Mouse (Mus musculus) C2C12 (cell line): ENCODE measurements around the gene Vps37c. TPM values are rescaled to one million over a fixed set of nuclear protein-coding genes. Genes with fewer than 3 reads are reported as not detected.

ENCODE experiments used
- H3K27me3 ChIP-seq: one replicate; pipeline ENCODE4 v1.6.1; 2011; ENCODE audit not compliant: control insufficient read depth, insufficient read depth, insufficient read length
- H3K36me3 ChIP-seq: one replicate; pipeline ENCODE4 v1.6.1; 2011; ENCODE audit not compliant: control insufficient read depth, insufficient read depth
- H3K4me3 ChIP-seq: one replicate; pipeline ENCODE4 v1.5.1; 2011; ENCODE audit warnings: mild to moderate bottlenecking, control low read depth; ENCODE audit not compliant: poor library complexity, insufficient read depth, severe bottlenecking
- H3K79me2 ChIP-seq: one replicate; pipeline ENCODE4 v1.6.1; 2011; ENCODE audit not compliant: control insufficient read depth, insufficient read depth
- H3K79me3 ChIP-seq: one replicate; pipeline ENCODE4 v1.6.1; 2011; ENCODE audit warnings: low read depth, control low read depth
- H3ac ChIP-seq: one replicate; pipeline ENCODE3; 2011; ENCODE audit warnings: low read depth; ENCODE audit not compliant: control insufficient read depth, insufficient read length
- CEBPB ChIP-seq: IDR thresholded peaks from one replicate; pipeline ENCODE4 v1.6.1; 2011; ENCODE audit warnings: low read depth, mild to moderate bottlenecking, control low read depth, moderate library complexity
- CTCF ChIP-seq: IDR thresholded peaks from one replicate; pipeline ENCODE4 v1.5.1; 2011; ENCODE audit not compliant: control insufficient read depth, insufficient read depth, insufficient read length
- FOSL1 ChIP-seq: IDR thresholded peaks from one replicate; pipeline ENCODE4 v1.8.0; 2011; ENCODE audit warnings: mild to moderate bottlenecking, low read length; ENCODE audit not compliant: poor library complexity, insufficient read depth, severe bottlenecking
- MAX ChIP-seq: IDR thresholded peaks from one replicate; pipeline ENCODE4 v1.6.1; 2011; ENCODE audit warnings: mild to moderate bottlenecking, control low read depth
- MYOD1 ChIP-seq: IDR thresholded peaks from one replicate; pipeline ENCODE4 v1.6.1; 2011; ENCODE audit warnings: low read depth; ENCODE audit not compliant: control insufficient read depth, insufficient read length
- MYOG ChIP-seq: IDR thresholded peaks from one replicate; pipeline ENCODE4 v1.6.1; 2011; ENCODE audit not compliant: control insufficient read depth, insufficient read length; ENCODE audit errors: extremely low read depth
- USF1 ChIP-seq: IDR thresholded peaks from one replicate; pipeline ENCODE4 v1.6.1; 2011; ENCODE audit warnings: low read depth, mild to moderate bottlenecking, control low read depth, moderate library complexity
- polyA plus RNA-seq: library from polyadenylated mRNA; unstranded; fragments of >200 nt; fragmentation: generic; extraction: Trizol; gene quantifications from one replicate; pipeline ENCODE4 v1.2.1, GENCODE M21; 2012; ENCODE audit warnings: missing spikeins

The Vps37c gene
- polyA plus RNA-seq, 1 experiment = 21.9 TPM

DNA sequence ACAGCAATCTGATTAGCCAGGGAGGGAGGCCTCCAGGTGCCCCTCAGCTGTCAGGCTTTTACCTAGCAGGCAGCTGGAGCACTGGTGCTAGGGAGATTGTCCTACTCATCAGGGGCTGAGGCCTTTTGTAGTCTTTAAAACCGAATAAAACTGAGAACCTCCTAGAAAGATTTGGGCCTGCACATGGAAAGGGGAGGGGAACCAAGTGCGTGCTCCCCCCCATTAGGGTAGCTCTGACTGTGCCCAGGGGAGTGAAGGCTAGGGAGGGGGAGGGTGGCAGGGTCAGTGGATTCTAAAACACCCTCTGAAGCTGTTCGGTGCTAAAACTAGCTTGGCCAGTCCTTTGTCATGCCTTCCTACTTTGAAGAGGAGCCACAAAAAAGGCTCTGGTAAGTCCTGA is 32.0 kb downstream of the Vps37c start:
- Histone ChIP-seq H3K79me3 (no peaks in the 10 kb centered on the region), H3K4me3 (no peak overlapping the region), H3ac (no peak overlapping the region), H3K36me3 (no peaks in the 10 kb centered on the region), H3K79me2 (no peaks in the 10 kb centered on the region), H3K27me3 (no peaks in the 10 kb centered on the region)
- TF ChIP-seq FOSL1 (no peak), CEBPB (no peak), CTCF (no peak), MYOD1 (no peak), USF1 (no peak), MYOG (no peak), MAX (no peak)

DNA sequence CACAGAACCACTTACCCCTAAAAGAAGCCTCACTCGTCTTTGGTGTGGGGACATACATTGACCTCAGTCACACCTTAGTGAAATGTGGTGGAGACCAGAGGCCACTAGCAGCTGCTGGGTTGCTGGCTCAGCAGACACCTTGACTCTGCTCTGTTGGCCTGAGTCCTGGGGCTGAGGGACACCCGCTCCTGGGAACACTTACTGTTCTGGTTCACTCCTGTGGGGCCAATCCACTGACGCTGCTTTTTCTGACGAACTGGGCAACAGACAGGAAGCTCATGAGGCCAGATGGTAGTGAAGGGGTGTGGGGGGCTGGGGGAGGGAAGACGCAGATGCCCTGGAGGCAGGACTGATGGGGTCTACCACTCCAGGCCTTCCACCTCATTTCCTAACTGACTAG is 32.5 kb downstream of the Vps37c start:
- Histone ChIP-seq H3K36me3 (no peaks in the 10 kb centered on the region), H3K79me2 (no peaks in the 10 kb centered on the region), H3K27me3 (no peaks in the 10 kb centered on the region), H3K4me3 (no peak overlapping the region), H3ac (no peak overlapping the region), H3K79me3 (no peaks in the 10 kb centered on the region)
- no peak for TF ChIP-seq MYOG
- TF ChIP-seq MYOD1 = no peak
- TF ChIP-seq CEBPB = no peak
- no peak for TF ChIP-seq FOSL1
- no peak for TF ChIP-seq USF1
- no peak for TF ChIP-seq MAX
- no peak for TF ChIP-seq CTCF

- H3K27me3 ChIP-seq = no peaks in the 10 kb centered on the region
- no peaks in the 10 kb centered on the region for H3K36me3 ChIP-seq
- TF ChIP-seq MAX (no peak), MYOG (no peak), CTCF (no peak), CEBPB (no peak), USF1 (no peak), FOSL1 (no peak), MYOD1 (no peak)
- no peak overlapping the region for H3K4me3 ChIP-seq
- H3K79me2 ChIP-seq = no peaks in the 10 kb centered on the region
- H3ac ChIP-seq = no peak overlapping the region
- H3K79me3 ChIP-seq = no peaks in the 10 kb centered on the region
Observed at GRCm38 (mm10) chr19:10723084-10723483, 34.5 kb downstream of the Vps37c start.

- Histone ChIP-seq H3K27me3 (no peaks in the 10 kb centered on the region), H3K79me2 (no peaks in the 10 kb centered on the region), H3K36me3 (no peaks in the 10 kb centered on the region), H3K79me3 (no peaks in the 10 kb centered on the region), H3ac (no peak overlapping the region), H3K4me3 (no peak overlapping the region)
- TF ChIP-seq MYOD1 (no peak), FOSL1 (no peak), CTCF (no peak), MYOG (no peak), CEBPB (no peak), MAX (no peak), USF1 (no peak)
Observed at GRCm38 (mm10) chr19:10723649-10724048, 35.1 kb downstream of the Vps37c start.

- Histone ChIP-seq H3K36me3 (no peaks in the 10 kb centered on the region), H3K79me3 (no peaks in the 10 kb centered on the region), H3K4me3 (no peak overlapping the region), H3K27me3 (no peaks in the 10 kb centered on the region), H3K79me2 (no peaks in the 10 kb centered on the region), H3ac (no peak overlapping the region)
- TF ChIP-seq CTCF = no peak
- TF ChIP-seq CEBPB = no peak
- no peak for TF ChIP-seq FOSL1
- TF ChIP-seq MYOD1 = no peak
- TF ChIP-seq MAX = no peak
- TF ChIP-seq USF1 = no peak
- no peak for TF ChIP-seq MYOG
Observed at GRCm38 (mm10) chr19:10724629-10725363, 36.3 kb downstream of the Vps37c start.

- no peak overlapping the region for H3K4me3 ChIP-seq
- H3K79me3 ChIP-seq = no peaks in the 10 kb centered on the region
- no peaks in the 10 kb centered on the region for H3K79me2 ChIP-seq
- no peak overlapping the region for H3ac ChIP-seq
- TF ChIP-seq MYOG (no peak), FOSL1 (no peak), USF1 (no peak), CTCF (no peak), MAX (no peak), CEBPB (no peak), MYOD1 (no peak)
- H3K27me3 ChIP-seq = no peaks in the 10 kb centered on the region
- no peaks in the 10 kb centered on the region for H3K36me3 ChIP-seq
Observed at GRCm38 (mm10) chr19:10729889-10730288, 41.4 kb downstream of the Vps37c start.
